Mouse (Mus musculus): ENCODE results near the gene Wscd2.

Gene Wscd2

DNA sequence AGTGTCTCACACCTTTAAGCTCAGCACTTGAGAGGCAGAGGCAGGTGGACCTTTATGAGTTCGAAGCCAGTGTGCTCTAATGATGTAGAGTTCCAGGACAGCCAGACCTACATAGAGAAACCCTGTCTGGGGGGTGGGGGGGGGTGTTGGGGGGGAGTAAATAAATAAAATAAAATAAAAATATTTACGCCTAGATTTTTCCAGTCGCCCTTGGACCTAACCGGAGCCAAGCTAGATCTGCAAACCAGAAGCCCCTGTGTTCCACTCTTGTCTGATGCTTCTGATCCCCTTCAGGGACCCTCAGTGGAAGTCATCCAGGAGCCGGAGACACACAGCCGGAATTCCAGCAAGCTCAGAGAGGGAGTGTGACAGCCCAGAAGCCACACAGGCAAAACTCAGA lies at the start of gene Wscd2:
Gene Wscd2 (plus strand): TSS at position 301 of the 400 bp plus-strand sequence.
- no peak for DNase-seq

- peak; percentile 75 for DNase-seq
These were observed 48.0 kb upstream of the Wscd2 start for GRCm38 (mm10) chr5:113442180-113442579.

DNA sequence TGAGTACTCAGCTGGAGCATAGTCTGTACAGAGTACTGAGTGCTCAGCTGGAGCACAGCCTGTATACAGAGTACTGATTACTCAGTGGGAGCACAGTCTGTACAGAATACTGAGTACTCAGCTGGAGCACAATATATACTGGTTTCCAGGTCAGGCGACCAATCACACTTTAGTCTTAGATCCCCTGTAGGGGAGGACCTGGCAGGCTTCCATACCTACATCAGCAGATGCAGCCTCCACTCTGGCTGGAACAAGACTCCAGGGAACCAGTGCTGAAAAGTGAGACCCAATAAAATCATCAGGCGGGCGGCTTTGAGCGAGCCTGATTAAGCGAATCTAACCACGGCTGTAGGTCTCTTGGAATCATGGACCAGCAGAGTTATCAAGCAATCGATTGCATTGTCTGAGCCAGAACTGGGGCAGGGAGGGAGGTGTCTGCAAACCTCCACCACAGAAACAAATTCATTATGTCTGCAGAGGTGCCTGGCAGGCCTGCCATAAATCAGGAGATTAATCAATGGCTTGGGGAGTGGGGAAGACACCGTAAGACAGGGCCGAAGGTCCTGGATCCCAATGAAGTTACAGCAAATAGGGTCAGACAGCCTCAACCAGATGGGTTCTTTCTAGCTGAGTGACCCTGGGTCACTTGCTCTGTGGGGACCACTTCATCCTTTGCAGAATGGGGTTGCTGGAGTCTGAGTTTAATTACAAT lies 42.0 kb upstream of the Wscd2 start:
- peak; percentile 52 for DNase-seq

DNA sequence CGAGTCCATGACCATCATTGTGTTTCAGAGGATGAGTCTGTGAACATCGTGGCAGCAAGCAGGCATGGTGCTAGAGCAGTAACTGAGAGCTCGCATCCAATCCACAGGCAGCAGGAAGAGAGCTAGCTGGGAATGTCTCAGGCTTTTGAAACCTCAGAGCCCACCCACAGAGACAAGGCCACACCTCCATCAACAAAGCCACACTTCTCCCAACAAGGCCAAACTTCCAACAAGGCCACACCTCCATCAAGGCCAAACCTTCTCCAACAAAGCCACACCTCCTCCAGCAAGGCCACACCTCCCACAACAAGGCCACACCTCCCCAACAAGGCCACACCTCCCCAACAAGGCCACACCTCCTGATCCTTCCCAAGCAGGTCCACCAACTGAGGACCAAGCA lies 40.8 kb upstream of the Wscd2 start:
- DNase-seq, result no peak

GRCm38 (mm10) chr5:113452691-113453090 lies 37.4 kb upstream of the Wscd2 start:
- DNase-seq, result peak; percentile 70

- DNase-seq, result peak; percentile 51
These were observed 36.8 kb upstream of the Wscd2 start for GRCm38 (mm10) chr5:113453356-113453755.

DNA sequence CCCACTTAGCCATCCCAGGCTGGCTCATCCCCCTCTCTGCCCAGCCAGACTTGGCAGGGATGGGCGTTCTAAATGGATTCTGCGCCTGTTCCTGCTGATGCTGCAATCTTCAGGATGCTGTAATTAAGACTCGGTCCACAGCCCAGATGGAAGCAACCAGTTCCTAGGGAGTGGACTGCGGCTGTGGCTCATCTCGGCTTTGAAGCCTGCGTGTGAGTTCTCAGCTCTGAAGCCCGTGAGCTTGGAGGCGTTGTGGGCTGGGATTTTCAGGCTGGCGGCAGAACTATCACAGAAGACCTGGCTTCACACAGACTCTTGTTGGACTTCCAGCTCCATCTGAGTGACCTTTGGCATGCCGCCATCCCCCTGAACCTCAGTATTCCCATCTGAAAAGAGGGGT lies 34.1 kb upstream of the Wscd2 start:
- no peak for DNase-seq

DNA sequence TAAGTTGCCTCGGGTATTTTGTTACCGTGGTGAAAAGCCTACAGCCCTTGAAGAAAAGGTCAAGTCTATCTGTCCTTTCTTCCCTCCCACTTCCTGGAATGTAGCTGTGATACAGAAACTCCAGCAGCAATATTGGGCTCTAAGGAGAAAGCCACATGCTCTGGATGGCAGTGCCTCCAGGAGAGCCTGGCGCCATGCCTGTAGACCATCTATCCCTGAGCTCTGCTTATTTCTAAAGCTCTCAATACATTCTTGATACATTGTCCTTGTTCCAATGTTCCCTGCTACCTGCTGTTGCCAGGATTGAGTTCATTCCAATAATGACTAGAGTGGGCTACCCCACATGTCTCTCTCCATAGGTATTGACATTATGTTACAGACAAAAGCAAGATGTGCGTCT lies 33.4 kb upstream of the Wscd2 start:
- no peak for DNase-seq

DNA sequence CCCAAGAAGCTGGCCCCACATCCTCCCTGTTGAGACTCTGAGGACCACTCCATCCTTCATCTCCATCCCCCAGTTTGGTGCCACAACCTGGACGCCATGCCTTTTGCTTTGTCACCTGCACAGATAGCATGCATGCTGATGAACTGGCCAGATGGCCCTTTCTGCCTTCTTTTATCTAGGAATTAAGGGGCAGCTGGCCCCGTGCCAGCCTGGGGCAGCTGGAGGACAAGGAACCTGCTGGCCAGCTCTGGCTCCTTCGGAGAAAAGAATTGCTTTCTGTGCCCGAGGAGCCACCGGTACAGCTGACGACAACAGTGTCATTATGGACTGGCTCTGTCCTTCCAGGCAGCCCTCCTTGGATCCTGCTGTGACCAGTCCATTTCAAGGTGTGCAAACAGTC lies 32.9 kb upstream of the Wscd2 start:
- peak; percentile 65 for DNase-seq

DNA sequence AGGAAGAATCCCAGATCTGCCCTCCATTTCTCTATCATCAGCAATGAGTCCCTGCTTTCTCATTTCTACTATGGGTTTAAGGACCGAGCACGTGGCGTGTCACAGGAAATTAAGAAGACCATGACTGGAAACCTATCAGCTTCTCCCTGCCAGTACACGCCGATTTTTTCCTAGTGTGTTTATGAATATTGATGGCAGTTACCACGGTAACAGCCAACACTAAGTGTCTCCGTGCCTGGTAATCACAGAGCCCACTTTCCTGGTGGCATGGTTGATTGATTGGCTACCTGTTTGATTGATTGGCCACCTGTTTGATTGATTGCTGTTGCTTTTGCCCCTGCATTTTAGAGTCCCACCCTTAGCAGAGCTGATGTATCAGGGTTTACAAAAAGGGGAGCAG lies 30.2 kb upstream of the Wscd2 start:
- DNase-seq, result no peak

DNA sequence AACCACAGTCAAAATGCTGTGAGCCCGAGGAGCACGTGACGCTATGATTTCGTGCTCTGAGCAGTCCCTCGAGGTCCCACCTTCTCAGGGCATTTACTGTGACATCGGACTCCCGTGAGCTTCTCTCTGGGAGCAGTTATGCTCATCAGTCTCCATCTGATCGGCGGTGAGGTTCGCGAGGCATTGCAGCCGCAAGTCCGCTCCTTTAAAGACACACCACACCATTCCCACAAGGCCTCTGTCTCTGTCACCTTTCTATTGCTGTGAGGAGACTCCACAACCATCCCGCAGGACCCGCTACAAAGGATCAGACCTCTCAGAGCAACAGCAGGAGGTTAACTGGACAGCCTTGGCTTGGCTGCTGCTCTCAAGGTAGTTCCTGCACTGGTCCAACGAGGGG lies 28.6 kb upstream of the Wscd2 start:
- no peak for DNase-seq

DNA sequence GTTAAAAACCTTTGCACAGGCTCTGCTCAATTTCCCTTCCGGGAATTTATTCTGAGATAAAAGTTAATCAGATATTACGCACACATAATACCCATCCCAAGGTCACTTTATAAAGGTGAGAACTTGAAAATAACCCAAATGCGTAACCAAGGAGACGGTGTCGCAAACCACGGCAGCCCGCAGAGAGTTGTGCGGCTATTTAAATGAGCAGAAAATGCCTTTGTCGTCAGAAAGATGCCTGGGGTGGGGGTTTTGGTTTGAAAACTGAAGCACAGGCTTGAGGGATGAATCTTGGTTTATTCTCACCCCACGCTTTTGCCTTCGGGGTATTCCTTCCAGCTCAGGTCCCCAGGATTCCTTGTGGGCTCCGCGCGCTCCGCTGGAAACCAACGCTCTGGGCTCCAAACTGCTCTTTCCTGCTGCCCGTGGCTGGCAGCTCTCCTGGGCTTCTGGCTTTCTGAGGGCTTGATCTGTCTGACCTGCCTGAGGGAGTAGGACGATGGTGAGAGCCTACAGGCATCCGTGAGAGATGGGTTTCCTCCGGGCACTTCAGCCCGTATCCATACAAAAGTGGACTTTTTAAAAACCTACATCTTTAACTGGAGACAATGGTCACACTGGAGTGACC lies 28.0 kb upstream of the Wscd2 start:
- DNase-seq, result peak; percentile 44

GRCm38 (mm10) chr5:113464731-113465130 lies 25.4 kb upstream of the Wscd2 start:
- no peak for DNase-seq

GRCm38 (mm10) chr5:113466536-113466935 lies 23.6 kb upstream of the Wscd2 start:
- DNase-seq, result peak; percentile 90

DNA sequence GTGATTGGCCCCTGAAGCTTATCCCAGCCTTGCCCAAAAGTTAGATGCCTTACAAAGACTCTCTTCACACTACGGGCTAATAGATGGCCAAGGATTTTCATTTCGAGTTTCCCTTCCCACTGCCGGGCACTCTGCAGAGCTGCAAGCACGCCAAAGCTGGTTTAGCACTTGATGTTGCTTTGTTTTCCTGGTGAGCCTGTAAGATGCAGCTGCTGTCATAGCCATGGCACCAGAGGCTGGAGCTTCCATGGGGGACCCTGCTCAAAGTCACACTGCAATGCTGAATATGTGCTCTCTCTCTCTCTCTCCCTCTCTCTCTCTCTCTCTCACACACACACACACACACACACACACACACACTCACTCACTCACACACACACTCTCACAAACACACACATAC lies 23.1 kb upstream of the Wscd2 start:
- DNase-seq, result no peak

- peak; percentile 64 for DNase-seq
These were observed 22.4 kb upstream of the Wscd2 start for GRCm38 (mm10) chr5:113467765-113468164.

DNA sequence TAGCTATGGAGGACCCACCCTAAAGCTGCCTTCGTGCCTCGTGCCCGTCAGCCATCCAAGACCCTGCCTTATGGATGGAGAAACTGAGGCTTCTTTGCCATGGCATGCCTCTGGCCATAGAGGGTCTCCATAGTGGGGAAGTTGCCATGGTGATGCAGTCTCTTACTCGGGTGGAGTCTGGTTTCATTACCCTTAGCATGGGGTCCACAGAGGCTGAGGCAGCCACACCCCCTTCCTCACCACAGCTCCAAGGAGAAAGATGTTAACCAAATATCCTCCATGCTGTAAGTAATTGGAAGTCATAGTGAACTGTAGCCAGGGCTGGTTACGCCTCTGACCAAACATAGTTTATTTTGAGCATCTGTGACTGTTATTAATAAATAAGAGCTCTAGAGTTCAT lies 21.5 kb upstream of the Wscd2 start:
- no peak for DNase-seq

DNA sequence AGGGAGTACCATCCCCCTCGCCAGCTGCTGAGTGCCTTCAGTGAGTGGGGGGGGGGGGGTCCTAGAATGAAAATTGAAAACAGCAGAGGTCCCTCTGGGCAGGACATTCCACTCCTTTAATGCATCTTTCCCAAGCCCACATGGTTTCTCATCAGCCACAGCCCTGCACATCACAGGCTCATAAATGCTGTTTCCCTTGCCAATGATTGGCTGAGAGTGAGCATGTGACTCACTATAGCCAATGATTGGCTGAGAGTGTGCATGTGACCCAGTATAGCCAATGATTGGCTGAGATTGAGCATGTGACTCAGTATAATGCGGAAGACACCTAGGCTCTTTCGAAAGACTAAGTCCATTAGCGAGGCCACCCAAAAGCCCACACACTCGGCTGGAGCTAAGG lies 20.9 kb upstream of the Wscd2 start:
- DNase-seq, result peak; percentile 40

DNA sequence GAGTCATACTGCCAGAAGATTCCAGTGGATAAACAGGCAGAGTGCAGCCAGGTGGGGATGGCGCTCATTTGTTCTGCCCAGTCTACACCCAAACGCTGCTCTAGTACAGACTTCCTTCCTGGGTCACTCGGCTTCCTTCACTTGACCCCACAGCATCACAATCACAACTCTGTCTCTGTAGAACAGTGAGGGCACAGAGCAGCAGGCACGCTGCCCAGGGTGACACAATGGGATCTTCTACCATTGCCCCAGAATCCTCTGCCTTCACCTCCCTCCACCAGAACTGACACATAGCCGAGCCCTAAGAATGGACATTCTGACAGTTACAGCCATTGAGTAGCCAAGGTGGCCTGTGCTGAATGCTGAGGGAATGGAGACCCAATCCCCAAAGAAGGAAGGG lies 20.3 kb upstream of the Wscd2 start:
- DNase-seq, result no peak

DNA sequence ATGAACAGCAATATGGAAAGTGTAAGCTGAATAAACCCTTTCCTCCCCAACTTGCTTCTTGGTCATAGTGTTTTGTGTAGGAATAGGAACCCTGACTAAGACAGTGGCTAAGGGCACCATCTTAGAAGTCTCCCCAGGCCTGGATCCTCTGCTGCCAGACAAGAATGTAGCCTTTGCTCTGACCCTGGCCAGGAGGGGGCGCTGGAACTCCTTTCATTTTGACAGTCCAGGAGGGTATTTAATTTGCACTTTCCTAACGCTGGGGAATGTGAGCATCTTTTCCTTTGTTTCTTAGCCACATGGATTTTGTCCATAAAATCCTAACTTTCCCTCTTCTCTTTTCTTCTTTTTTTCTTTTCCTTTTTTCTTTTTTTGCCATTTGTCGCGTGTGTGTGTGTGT lies 18.7 kb upstream of the Wscd2 start:
- DNase-seq, result peak; percentile 58

GRCm38 (mm10) chr5:113472339-113472738 lies 17.8 kb upstream of the Wscd2 start:
- DNase-seq, result no peak

DNA sequence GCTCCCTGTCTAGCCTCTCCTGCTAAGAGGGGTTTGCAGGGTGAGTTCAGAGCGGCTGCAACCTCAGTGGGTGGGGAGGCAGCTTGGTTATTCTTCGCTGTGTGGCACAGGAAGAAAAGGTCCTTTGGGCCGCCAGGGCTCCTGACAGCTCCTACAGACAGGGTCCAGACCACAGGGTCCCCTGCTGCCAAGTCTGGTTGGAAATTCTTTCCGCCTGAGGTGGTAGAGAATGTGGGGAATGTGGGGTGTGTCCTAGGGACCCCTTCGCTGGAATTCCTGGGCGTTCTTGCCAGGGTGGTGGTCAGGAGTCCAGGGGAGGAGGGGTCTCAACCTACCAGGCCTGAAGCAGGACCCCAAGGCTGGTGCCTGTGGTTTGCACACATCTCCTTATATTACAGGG lies 13.3 kb upstream of the Wscd2 start:
- DNase-seq, result no peak

GRCm38 (mm10) chr5:113479075-113479474 lies 11.1 kb upstream of the Wscd2 start:
- DNase-seq, result no peak

GRCm38 (mm10) chr5:113480451-113480850 lies 9.7 kb upstream of the Wscd2 start:
- no peak for DNase-seq

DNA sequence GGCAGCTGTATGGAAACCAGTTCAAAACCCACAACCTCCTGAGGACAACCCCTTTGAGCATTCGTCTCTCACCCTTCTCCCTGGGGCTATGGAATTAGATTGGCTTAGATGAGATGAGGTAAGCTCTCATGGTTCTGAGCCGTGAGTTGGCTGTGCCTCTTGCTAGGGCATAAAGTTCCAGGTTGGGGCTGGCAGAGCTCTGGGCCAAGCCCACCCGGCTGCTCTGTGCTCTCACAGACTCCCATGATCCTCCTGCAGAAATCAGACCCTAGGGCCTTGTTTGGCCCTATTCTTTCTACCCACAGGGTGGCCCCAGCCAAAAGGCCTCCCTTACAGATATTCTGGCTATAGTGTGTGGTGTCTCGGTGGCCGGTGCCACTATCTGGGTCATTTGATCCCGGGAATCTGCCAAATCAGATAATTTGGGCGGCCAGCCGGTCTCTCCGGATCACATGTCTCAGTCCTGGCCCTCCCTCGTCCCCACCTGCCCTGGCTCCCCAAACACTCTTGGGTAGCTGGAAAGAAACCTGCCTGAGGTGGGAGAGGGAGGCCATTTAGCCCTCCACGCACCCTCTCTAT lies 4.5 kb upstream of the Wscd2 start:
- DNase-seq, result no peak
